Mouse (Mus musculus) effector memory CD4-positive, alpha-beta T cell, adult 7 months (primary cell): ENCODE measurements around the gene H2al1e. TPM values are rescaled to one million over a fixed set of nuclear protein-coding genes. Genes with fewer than 3 reads are reported as not detected.

Source experiments
- polyA plus RNA-seq: library from polyadenylated mRNA; unstranded; fragments of 100-300 nt; shearing (Covaris generic); gene quantifications from one replicate; pipeline ENCODE4 v1.2.1, GENCODE M21; 2017

The H2al1e gene
- not detected for polyA plus RNA-seq

DNA sequence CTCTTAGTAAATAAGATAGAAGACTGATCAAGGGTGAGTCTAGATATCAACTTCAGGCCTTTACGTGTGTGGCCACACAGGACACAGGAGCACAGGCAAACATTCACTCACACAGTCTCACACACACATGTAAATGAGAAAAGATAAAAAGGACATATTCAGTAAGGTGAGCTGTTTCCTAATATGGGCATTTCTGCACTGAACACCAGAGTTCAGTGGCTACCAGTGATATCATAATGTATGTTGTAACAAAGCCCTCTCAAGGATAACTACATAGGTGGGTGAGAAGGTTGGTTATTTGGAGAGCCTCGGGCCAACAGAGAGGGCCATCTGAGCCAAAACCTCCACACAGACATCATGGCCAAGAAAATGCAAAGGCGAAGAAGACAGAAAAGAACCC lies at the start of gene H2al1e:
H2al1e (plus strand) TSS at position 301 of the 400 bp plus-strand sequence.

DNA sequence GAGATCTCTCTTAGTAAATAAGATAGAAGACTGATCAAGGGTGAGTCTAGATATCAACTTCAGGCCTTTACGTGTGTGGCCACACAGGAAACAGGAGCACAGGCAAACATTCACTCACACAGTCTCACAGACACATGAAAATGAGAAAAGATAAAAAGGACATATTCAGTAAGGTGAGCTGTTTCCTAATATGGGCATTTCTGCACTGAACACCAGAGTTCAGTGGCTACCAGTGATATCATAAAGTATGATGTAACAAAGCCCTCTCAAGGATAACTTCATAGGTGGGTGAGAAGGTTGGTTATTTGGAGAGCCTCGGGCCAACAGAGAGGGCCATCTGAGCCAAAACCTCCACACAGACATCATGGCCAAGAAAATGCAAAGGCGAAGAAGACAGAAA lies 12.8 kb upstream of the H2al1e start, which contains the start of gene H2al1a:
H2al1a (plus strand) TSS at position 301 of the 400 bp plus-strand sequence.

GRCm38 (mm10) chrX:11302132-11302531 lies 9.6 kb upstream of the H2al1e start, which contains the start of gene H2al1b:
Gene H2al1b, plus strand, starts transcription at chrX:11302432.

GRCm38 (mm10) chrX:11305355-11305754 lies 6.4 kb upstream of the H2al1e start, which contains the start of gene H2al1c:
Gene H2al1c, plus strand, starts transcription at chrX:11305655.

GRCm38 (mm10) chrX:11308524-11308923 lies 3.2 kb upstream of the H2al1e start, which contains the start of gene H2al1d:
Gene H2al1d, plus strand, starts transcription at chrX:11308824.

DNA sequence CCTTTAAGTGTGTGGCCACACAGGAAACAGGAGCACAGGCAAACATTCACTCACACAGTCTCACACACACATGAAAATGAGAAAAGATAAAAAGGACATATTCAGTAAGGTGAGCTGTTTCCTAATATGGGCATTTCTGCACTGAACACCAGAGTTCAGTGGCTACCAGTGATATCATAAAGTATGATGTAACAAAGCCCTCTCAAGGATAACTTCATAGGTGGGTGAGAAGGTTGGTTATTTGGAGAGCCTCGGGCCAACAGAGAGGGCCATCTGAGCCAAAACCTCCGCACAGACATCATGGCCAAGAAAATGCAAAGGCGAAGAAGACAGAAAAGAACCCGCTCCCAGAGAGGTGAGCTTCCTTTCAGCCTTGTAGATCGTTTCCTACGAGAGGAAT lies 3.1 kb downstream of the H2al1e start, which contains the start of gene H2al1f:
H2al1f (plus strand) TSS at position 301 of the 400 bp plus-strand sequence.

GRCm38 (mm10) chrX:11317956-11318355 lies 6.2 kb downstream of the H2al1e start, which contains the start of gene H2al1g:
Gene H2al1g, plus strand, starts transcription at chrX:11318256.

GRCm38 (mm10) chrX:11321192-11321591 lies 9.5 kb downstream of the H2al1e start, which contains the start of gene H2al1h:
Gene H2al1h, plus strand, starts transcription at chrX:11321492.

DNA sequence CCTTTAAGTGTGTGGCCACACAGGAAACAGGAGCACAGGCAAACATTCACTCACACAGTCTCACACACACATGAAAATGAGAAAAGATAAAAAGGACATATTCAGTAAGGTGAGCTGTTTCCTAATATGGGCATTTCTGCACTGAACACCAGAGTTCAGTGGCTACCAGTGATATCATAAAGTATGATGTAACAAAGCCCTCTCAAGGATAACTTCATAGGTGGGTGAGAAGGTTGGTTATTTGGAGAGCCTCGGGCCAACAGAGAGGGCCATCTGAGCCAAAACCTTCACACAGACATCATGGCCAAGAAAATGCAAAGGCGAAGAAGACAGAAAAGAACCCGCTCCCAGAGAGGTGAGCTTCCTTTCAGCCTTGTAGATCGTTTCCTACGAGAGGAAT lies 12.6 kb downstream of the H2al1e start, which contains the start of gene H2al1i:
H2al1i (plus strand) TSS at position 301 of the 400 bp plus-strand sequence.

DNA sequence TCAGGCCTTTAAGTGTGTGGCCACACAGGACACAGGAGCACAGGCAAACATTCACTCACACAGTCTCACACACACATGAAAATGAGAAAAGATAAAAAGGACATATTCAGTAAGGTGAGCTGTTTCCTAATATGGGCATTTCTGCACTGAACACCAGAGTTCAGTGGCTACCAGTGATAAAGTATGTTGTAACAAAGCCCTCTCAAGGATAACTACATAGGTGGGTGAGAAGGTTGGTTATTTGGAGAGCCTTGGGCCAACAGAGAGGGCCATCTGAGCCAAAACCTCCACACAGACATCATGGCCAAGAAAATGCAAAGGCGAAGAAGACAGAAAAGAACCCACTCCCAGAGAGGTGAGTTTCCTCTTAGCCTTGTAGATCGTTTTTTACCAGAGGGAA lies 15.8 kb downstream of the H2al1e start, which contains the start of gene H2al1j:
H2al1j (plus strand) TSS at position 301 of the 400 bp plus-strand sequence.

Other genes with a start within 250 kb of the H2al1e start
- gene H2al1a, start 12.7 kb upstream of the H2al1e start, polyA plus RNA-seq = not detected
- not detected for gene H2al1b, start 9.5 kb upstream of the H2al1e start, polyA plus RNA-seq
- gene H2al1c, start 6.3 kb upstream of the H2al1e start, polyA plus RNA-seq = not detected
- not detected for gene H2al1d, start 3.1 kb upstream of the H2al1e start, polyA plus RNA-seq
- not detected for gene H2al1f, start 3.2 kb downstream of the H2al1e start, polyA plus RNA-seq
- gene H2al1g, start 6.3 kb downstream of the H2al1e start, polyA plus RNA-seq = not detected
- gene H2al1h, start 9.6 kb downstream of the H2al1e start, polyA plus RNA-seq = not detected
- not detected for gene H2al1i, start 12.7 kb downstream of the H2al1e start, polyA plus RNA-seq
- gene H2al1j, start 15.9 kb downstream of the H2al1e start, polyA plus RNA-seq = not detected